Mouse (Mus musculus) ES-E14 (cell line): ENCODE measurements around the gene Gbf1.

Experiments used
- CHD2 ChIP-seq: IDR thresholded peaks from 2 replicates; pipeline ENCODE4 v1.6.1; 2014; ENCODE audit warnings: mild to moderate bottlenecking, low read depth, low read length, inconsistent platforms
- HCFC1 ChIP-seq: IDR thresholded peaks from 2 replicates; pipeline ENCODE4 v1.6.1; 2012; ENCODE audit warnings: low read length, inconsistent platforms, borderline replicate concordance; ENCODE audit not compliant: insufficient read depth
- MAFK ChIP-seq: IDR thresholded peaks from 2 replicates; pipeline ENCODE4 v1.6.1; 2014; ENCODE audit warnings: mild to moderate bottlenecking, low read depth, low read length, inconsistent platforms; ENCODE audit not compliant: insufficient read depth
- ZC3H11A ChIP-seq: IDR thresholded peaks from 2 replicates; pipeline ENCODE4 v1.6.1; 2012; ENCODE audit warnings: low read depth, mild to moderate bottlenecking, inconsistent platforms, low read length, borderline replicate concordance
- ZNF384 ChIP-seq: IDR thresholded peaks from 2 replicates; pipeline ENCODE4 v1.6.1; 2012; ENCODE audit warnings: low read depth, low read length, inconsistent platforms

DNA sequence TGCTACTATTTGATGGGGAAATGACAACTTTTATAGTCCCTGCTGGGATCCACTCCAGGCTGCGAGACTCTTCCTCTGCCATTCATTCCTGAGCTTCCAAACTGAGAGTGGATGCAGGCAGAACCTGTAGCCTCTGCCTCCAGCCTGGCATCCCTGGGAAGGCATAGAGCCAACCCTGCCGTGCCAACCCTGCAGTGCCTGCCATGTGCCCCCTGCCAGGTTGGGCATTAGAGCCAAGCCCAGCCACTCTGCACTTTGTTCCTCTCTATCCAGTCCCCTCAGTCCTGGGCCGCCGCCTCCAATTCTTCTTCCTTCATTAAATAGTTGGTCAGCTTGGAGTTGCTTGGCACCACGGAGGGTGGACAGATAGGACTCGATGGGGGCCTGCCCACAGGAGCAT, 133.7 kb downstream of the Gbf1 start:
- no peak for TF ChIP-seq ZC3H11A
- TF ChIP-seq CHD2 = no peak
- no peak for TF ChIP-seq ZNF384
- no peak for TF ChIP-seq MAFK
- no peak for TF ChIP-seq HCFC1
